Mouse (Mus musculus) heart, adult 2 months (tissue): ENCODE measurements around the gene Map3k4.

Source experiments
- CTCF ChIP-seq: fragments of 200-600 bp; IDR thresholded peaks from 2 replicates; pipeline ENCODE4 v1.8.1; 2022; ENCODE audit warnings: antibody characterized with exemption, mild to moderate bottlenecking, moderate library complexity
- EP300 ChIP-seq: fragments of 200-500 bp; IDR thresholded peaks from 2 replicates; pipeline ENCODE4 v1.6.1; 2011; ENCODE audit warnings: low read depth, low read length, control low read depth; ENCODE audit not compliant: insufficient read depth
- POLR2A ChIP-seq: fragments of 200-500 bp; IDR thresholded peaks from 2 replicates; pipeline ENCODE4 v1.6.1; 2011; ENCODE audit warnings: mild to moderate bottlenecking, low read depth, low read length, control low read depth; ENCODE audit not compliant: insufficient read depth

GRCm38 (mm10) chr17:12207022-12207548, 111.5 kb downstream of the Map3k4 start:
- TF ChIP-seq CTCF (no peak), POLR2A (no peak), EP300 (no peak)
